ENCODE assay signal across 12 mouse cellular contexts in genomic region chr13:5837174-5837777, GRCm38 (mm10). TPM values are rescaled to one million over a fixed set of nuclear protein-coding genes. Genes with fewer than 3 reads are reported as not detected.
DNase-seq lines count a peak whose midpoint lies in the region; ATAC-seq and TF ChIP-seq lines count a peak whose summit lies in the region.
"Had no signal": no experiment of that assay in that cellular context is flagged by ENCODE, and none has a peak within 500 bp of the region (broad histone marks: within the 10 kb centered on the region; RNA-seq: fewer than 3 reads in every experiment).

No protein-coding gene starts in this region.

- H3K27me3 ChIP-seq in heart, embryonic 10.5 days (ENCODE audit: insufficient read depth, poor library complexity, severe bottlenecking) = no peaks in the 10 kb centered on the region
- no peaks in the 10 kb centered on the region for H3K27me3 ChIP-seq in lung, postnatal 0 days (replicated peaks; ENCODE audit: insufficient read depth, low read length)

- peak overlapping the region; percentile 29; the same call in 1 of the 2 replicates for H3K27ac ChIP-seq in heart, embryonic 10.5 days
- no peak overlapping the region for H3K27ac ChIP-seq in lung, postnatal 0 days (ENCODE audit: low read length)
- H3K27ac ChIP-seq in bone marrow macrophage, adult 2 months (ENCODE audit: insufficient read depth, low read depth, low read length) = peak overlapping the region; percentile 56
- H3K27ac ChIP-seq: forebrain, embryonic 12.5 days had no signal

- peak; percentile 91 for ATAC-seq in lung, postnatal 0 days
- 0 out of 2 replicates have a peak, but pooled peaks have one; percentile 26 for ATAC-seq in neutrophil, adult 5-6 weeks (ENCODE audit: extremely low read depth, insufficient number of reproducible peaks, low FRiP score, poor library complexity, severe bottlenecking)

- no peak for TF ChIP-seq CTCF in lung, postnatal 0 days (IDR thresholded peaks at IDR 0.05)
- no peak for TF ChIP-seq CTCF in bone marrow macrophage, adult 2 months (IDR thresholded peaks at IDR 0.05; ENCODE audit: low read depth, low read length)

- WGBS in heart, embryonic 10.5 days = 74% methylated on average over 4 of the region's 4 CpGs
- WGBS in lung, postnatal 0 days = 66% methylated on average over 4 of the region's 4 CpGs

- no peak overlapping the region for H3K4me2 ChIP-seq in lung, postnatal 0 days (replicated peaks; ENCODE audit: low read depth, low read length)
- H3K4me2 ChIP-seq: forebrain, embryonic 12.5 days had no signal

- H3K4me1 ChIP-seq in heart, embryonic 10.5 days = no peaks in the 10 kb centered on the region
- no peaks in the 10 kb centered on the region for H3K4me1 ChIP-seq in lung, postnatal 0 days (ENCODE audit: insufficient read depth, low read depth, low read length)
- H3K4me1 ChIP-seq in bone marrow macrophage, adult 2 months (ENCODE audit: control insufficient read depth, insufficient read depth, low read length) = peaks cover 24% of the 10 kb centered on the region
- H3K4me1 ChIP-seq: forebrain, embryonic 12.5 days had no signal

- H3K4me3 ChIP-seq in heart, embryonic 10.5 days = no peak overlapping the region
- H3K4me3 ChIP-seq in lung, postnatal 0 days (ENCODE audit: low read depth, low read length) = no peak overlapping the region
- no peak overlapping the region for H3K4me3 ChIP-seq in bone marrow macrophage, adult 2 months (ENCODE audit: insufficient read depth, low read length)
- H3K4me3 ChIP-seq: forebrain, embryonic 12.5 days had no signal

- no peak for TF ChIP-seq POLR2A in bone marrow macrophage, adult 2 months (IDR thresholded peaks at IDR 0.05; ENCODE audit: borderline replicate concordance, low read depth, low read length)

- H3K36me3 ChIP-seq in heart, embryonic 10.5 days = no peaks in the 10 kb centered on the region
- H3K36me3 ChIP-seq in lung, postnatal 0 days (ENCODE audit: insufficient read depth, low read length) = no peaks in the 10 kb centered on the region
- H3K36me3 ChIP-seq: forebrain, embryonic 12.5 days had no signal

- no peak overlapping the region for H3K9ac ChIP-seq in lung, postnatal 0 days (replicated peaks; ENCODE audit: low read depth)
- H3K9ac ChIP-seq: forebrain, embryonic 12.5 days had no signal

- no peak for DNase-seq in heart, embryonic 10.5 days (ENCODE audit: low spot score)
- DNase-seq in heart, adult 9 months (ENCODE audit: low spot score in 2 of 2) = no peak
- DNase-seq in lung, postnatal 0 days (ENCODE audit: low spot score) = peak; percentile 75
- no peak for DNase-seq in lung, adult 18-20 months
- DNase-seq in lung, postnatal 14 days = no peak
- DNase-seq in yolk sac, embryonic 10.5 days (ENCODE audit: low spot score) = no peak
- DNase-seq: cerebellum, adult 11 months; gastrocnemius, postnatal 25 days; thymus, postnatal 25 days had no signal

- peak; percentile 86 for TF ChIP-seq EP300 in lung, postnatal 0 days (IDR thresholded peaks at IDR 0.05)

- H3K9me3 ChIP-seq in heart, embryonic 10.5 days = no peaks in the 10 kb centered on the region
- no peaks in the 10 kb centered on the region for H3K9me3 ChIP-seq in lung, postnatal 0 days (ENCODE audit: low read length)
- H3K9me3 ChIP-seq: forebrain, embryonic 12.5 days had no signal

RNA-seq across cellular contexts. Expression of gene Klf6, which starts 24.0 kb away (rescaled TPM):
- 56.1 and 63.8 TPM in 2 replicates for polyA plus RNA-seq in heart, embryonic 10.5 days (2016; fragmentation: Nextera tagmentation; extraction: Ambion mirVana)
- polyA plus RNA-seq in lung, postnatal 0 days (2015; fragmentation: Nextera tagmentation; extraction: Ambion mirVana) = 201 and 219 TPM in 2 replicates
- 174 TPM in 2 replicates for polyA plus RNA-seq in bone marrow macrophage, adult 2 months (2012; ENCODE audit: insufficient read depth, insufficient read length, missing spikeins)
- total RNA-seq in neutrophil, adult 5-6 weeks (2017) = 607 and 625 TPM in 2 replicates
